Mouse (Mus musculus) kidney, postnatal 0 days (tissue): ENCODE data around the gene Pecr. TPM values are rescaled to one million over a fixed set of nuclear protein-coding genes. Genes with fewer than 3 reads are reported as not detected.

Experiments used
- ATAC-seq: fragments of 200-750 bp; cut with Nextera tagmentation; replicated peaks from 2 replicates; pipeline ENCODE4 v1.8.0; 2017; ENCODE audit warnings: low read depth, moderate number of reproducible peaks, moderate TSS enrichment, moderate library complexity; ENCODE audit not compliant: low FRiP score
- DNase-seq: peaks from one replicate; pipeline ENCODE4 v3.0.0-alpha.2; 2016; ENCODE audit warnings: low spot score
- H3K27ac ChIP-seq: fragments of 300-500 bp; sonication (generic); 2 replicates; pipeline ENCODE4 v1.5.1; 2014; ENCODE audit warnings: mild to moderate bottlenecking
- H3K27me3 ChIP-seq: fragments of 300-500 bp; sonication (generic); 2 replicates; pipeline ENCODE4 v1.6.1; 2014; ENCODE audit warnings: low read length, mixed read lengths; ENCODE audit not compliant: insufficient read depth
- H3K36me3 ChIP-seq: fragments of 300-500 bp; sonication (generic); 2 replicates; pipeline ENCODE4 v1.6.1; 2014; ENCODE audit warnings: low read length, mixed read lengths; ENCODE audit not compliant: insufficient read depth
- H3K4me1 ChIP-seq: fragments of 300-500 bp; sonication (generic); replicated peaks from 2 replicates; pipeline ENCODE4 v1.6.1; 2014; ENCODE audit warnings: antibody characterized with exemption, low read length, mixed read lengths; ENCODE audit not compliant: insufficient read depth
- H3K4me2 ChIP-seq: fragments of 300-500 bp; sonication (generic); 2 replicates; pipeline ENCODE4 v1.6.1; 2014; ENCODE audit warnings: mild to moderate bottlenecking, low read length, moderate library complexity, mixed read lengths
- H3K4me3 ChIP-seq: fragments of 300-500 bp; sonication (generic); replicated peaks from 2 replicates; pipeline ENCODE4 v1.5.1; 2014; ENCODE audit warnings: low read depth, low read length
- H3K9ac ChIP-seq: fragments of 300-500 bp; sonication (generic); 2 replicates; pipeline ENCODE4 v1.6.1; 2014; ENCODE audit warnings: low read depth, low read length
- H3K9me3 ChIP-seq: fragments of 300-500 bp; sonication (generic); replicated peaks from 2 replicates; pipeline ENCODE4 v1.6.1; 2016; ENCODE audit warnings: low read length, inconsistent platforms, mixed read lengths
- CTCF ChIP-seq: IDR thresholded peaks from 2 replicates; pipeline ENCODE4 v1.5.1; 2016; ENCODE audit warnings: antibody characterized with exemption, low read depth, mild to moderate bottlenecking, moderate library complexity
- WGBS: fragments of 180-500 bp; shearing (Covaris S2); extraction: QIAGEN DNeasy Blood & Tissue Kit; methylation state at CpG from one replicate; pipeline ENCODE4 v1.1.7; 2014; 5-methylcytosine and 5-hydroxymethylcytosine counted together
- polyA plus RNA-seq: library from polyadenylated mRNA; unstranded; fragments of >200 nt; fragmentation: Nextera tagmentation; extraction: Ambion mirVana; gene quantifications from 2 replicates; pipeline ENCODE4 v1.2.1, GENCODE M21; 2015

The Pecr gene
- polyA plus RNA-seq, 1 experiment from 2014 or later: 82.0 TPM

DNA sequence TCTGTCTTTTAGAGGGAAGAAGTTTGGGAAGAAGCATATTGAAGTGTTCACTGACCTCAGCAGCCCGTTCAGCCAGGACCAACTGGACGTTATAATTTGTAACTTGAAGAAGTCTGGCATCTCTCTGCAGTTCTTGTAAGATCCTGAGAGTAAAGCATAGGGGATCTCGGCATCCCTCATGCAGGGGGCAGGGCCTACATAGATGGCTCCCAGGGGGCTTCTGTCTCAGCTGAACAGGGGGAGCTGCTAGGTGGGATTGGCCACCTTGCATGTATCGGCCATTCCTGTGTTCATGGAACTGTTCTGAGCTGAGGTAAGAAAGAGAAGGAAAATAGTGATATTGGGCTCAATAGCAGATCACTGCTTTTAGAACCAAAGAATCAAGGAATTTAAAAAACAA, 31.3 kb upstream of the Pecr start:
- no peak overlapping the region for H3K27ac ChIP-seq
- H3K4me1 ChIP-seq: no peaks in the 10 kb centered on the region
- no peaks in the 10 kb centered on the region for H3K27me3 ChIP-seq
- no peak overlapping the region for H3K9ac ChIP-seq
- DNase-seq: no peak
- 77% methylated on average over 4 of the region's 4 CpGs for WGBS
- H3K4me3 ChIP-seq: no peak overlapping the region
- peaks cover 28% of the 10 kb centered on the region for H3K36me3 ChIP-seq
- H3K4me2 ChIP-seq: no peak overlapping the region
- no peak for TF ChIP-seq CTCF
- no peak for ATAC-seq
- no peaks in the 10 kb centered on the region for H3K9me3 ChIP-seq

DNA sequence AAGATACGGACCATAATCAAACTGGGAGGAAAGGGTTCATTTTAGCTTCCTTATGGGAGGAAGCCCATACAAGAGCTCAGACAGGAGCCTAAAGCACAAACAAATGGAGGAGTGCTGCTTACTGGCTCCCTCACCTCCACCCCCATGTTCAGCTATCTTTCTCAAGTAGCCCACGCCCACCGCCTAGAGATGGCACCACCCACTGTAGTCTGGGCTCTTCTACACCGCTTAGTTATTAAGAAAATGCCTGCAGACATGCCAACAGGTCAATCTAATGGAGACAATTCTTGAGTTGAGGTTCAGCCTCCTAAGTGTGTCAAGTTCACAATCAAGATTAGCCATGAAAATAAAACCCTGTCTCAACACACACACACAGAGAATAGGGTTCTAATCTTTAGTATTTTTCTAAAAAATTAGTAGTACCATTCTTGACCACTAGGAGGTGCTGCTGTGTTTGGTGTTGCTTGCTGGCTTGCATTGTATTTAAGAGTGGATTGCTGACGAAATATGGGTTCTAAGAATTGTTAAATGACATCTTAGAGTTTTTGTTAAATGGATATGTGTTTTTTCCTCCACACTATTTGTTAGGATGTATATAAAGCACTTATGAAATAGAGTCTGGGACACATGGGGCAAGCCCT, 29.4 kb upstream of the Pecr start:
- ATAC-seq (no peak), DNase-seq (peak; percentile 49)
- WGBS: 80% methylated on average over 5 of the region's 5 CpGs
- Histone ChIP-seq H3K9me3 (no peaks in the 10 kb centered on the region), H3K4me1 (no peaks in the 10 kb centered on the region), H3K27me3 (no peaks in the 10 kb centered on the region), H3K36me3 (peaks cover 21% of the 10 kb centered on the region), H3K27ac (no peak overlapping the region), H3K9ac (no peak overlapping the region), H3K4me2 (no peak overlapping the region), H3K4me3 (no peak overlapping the region)
- TF ChIP-seq CTCF: peak; percentile 89

GRCm38 (mm10) chr1:72312701-72313398, 28.7 kb upstream of the Pecr start:
- TF ChIP-seq CTCF: no peak
- Histone ChIP-seq H3K27ac (no peak overlapping the region), H3K4me2 (no peak overlapping the region), H3K9me3 (no peaks in the 10 kb centered on the region), H3K36me3 (peaks cover 17% of the 10 kb centered on the region), H3K9ac (no peak overlapping the region), H3K27me3 (no peaks in the 10 kb centered on the region), H3K4me3 (no peak overlapping the region), H3K4me1 (0 out of 2 replicates have a peak, but pooled peaks cover 2% of the 10 kb centered on the region)
- WGBS: 86% methylated on average over 9 of the region's 9 CpGs
- no peak for ATAC-seq
- DNase-seq: no peak

DNA sequence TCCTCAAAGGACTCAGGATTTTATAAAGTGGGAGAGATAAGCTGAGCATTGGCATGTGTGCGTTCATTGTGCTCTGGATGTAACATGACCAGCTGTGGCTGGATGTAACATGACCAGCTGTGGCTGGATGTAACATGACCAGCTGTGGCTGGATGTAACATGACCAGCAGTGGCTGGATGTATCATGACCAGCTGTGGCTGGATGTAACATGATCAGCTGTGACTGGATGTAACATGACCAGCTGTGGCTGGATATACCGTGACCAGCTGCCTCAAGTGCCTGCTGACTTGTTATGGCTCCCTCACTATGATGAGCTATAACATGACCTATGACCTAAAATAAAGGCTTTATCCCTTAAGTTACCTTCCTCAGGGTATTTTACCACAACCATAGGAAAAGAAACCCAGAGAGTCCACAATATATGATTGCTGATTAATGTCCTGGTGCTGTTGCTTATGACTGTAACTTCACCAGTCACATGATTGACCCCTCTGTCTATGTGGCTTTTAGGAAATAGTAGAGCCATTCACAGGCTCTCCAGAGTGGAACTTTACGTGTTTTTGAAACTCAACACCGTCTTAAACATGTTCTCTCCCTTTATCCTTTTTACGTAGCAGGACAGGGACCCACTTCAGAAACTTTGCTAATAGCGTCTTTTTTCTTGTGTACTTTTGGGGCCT, 25.8 kb upstream of the Pecr start:
- 0 out of 2 replicates have a peak, but pooled peaks cover 3% of the 10 kb centered on the region for H3K4me1 ChIP-seq
- H3K4me3 ChIP-seq: no peak overlapping the region
- no peak overlapping the region for H3K27ac ChIP-seq
- H3K36me3 ChIP-seq: peaks cover 2% of the 10 kb centered on the region; the same call in 1 of the 2 replicates
- H3K9me3 ChIP-seq: no peaks in the 10 kb centered on the region
- WGBS: 46% methylated on average over 6 of the region's 6 CpGs
- DNase-seq: no peak
- no peak overlapping the region for H3K9ac ChIP-seq
- no peak overlapping the region for H3K4me2 ChIP-seq
- no peaks in the 10 kb centered on the region for H3K27me3 ChIP-seq
- TF ChIP-seq CTCF: no peak
- no peak for ATAC-seq

- no peak for TF ChIP-seq CTCF
- H3K4me3 ChIP-seq: no peak overlapping the region
- H3K36me3 ChIP-seq: peaks cover 2% of the 10 kb centered on the region; the same call in 1 of the 2 replicates
- no peak overlapping the region for H3K27ac ChIP-seq
- no peak overlapping the region for H3K9ac ChIP-seq
- no peak for DNase-seq
- no peaks in the 10 kb centered on the region for H3K9me3 ChIP-seq
- 37% methylated on average over 4 of the region's 4 CpGs for WGBS
- ATAC-seq: no peak
- no peaks in the 10 kb centered on the region for H3K27me3 ChIP-seq
- H3K4me2 ChIP-seq: no peak overlapping the region
- H3K4me1 ChIP-seq: 0 out of 2 replicates have a peak, but pooled peaks cover 3% of the 10 kb centered on the region
Measured at GRCm38 (mm10) chr1:72308919-72309318, 24.8 kb upstream of the Pecr start.

DNA sequence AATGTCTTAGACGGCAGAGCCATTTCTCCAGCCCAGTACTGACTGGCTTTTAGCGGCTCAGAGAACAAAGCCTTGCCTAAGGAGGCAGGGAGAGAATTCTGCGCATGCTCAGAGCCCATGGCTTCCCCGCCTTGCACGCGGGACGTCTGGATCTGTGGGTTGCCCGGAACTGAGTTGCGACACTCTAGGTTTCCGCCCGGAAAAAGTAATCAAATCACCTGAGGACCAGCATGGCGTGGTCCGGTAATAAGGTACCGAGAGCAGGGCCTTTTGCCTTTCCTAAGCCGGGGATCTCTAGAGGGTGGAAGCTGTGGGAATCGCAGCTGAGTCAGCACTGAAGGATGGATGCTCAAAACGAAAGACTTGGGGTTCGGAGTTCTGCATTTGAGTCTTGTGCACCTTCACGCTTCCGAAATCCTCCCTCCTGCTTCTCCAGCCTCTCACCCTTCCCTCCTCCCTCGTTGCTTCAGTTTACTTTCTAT, 23.2 kb upstream of the Pecr start, which contains the start of gene Xrcc5:
Xrcc5 (plus strand) TSS at position 105 of the 482 bp plus-strand sequence.
- H3K27me3 ChIP-seq: no peaks in the 10 kb centered on the region
- peak within 1 kb of the TSS; percentile 54 for H3K9ac ChIP-seq
- 0 out of 2 replicates have a peak, but pooled peaks cover 3% of the 10 kb centered on the region for H3K4me1 ChIP-seq
- under 1% methylated on average over 21 of the region's 21 CpGs for WGBS
- no peak for TF ChIP-seq CTCF
- peak; percentile 98 for DNase-seq
- peak within 1 kb of the TSS; percentile 85 for H3K27ac ChIP-seq
- H3K4me2 ChIP-seq: peak within 1 kb of the TSS; percentile 62
- ATAC-seq: peak; percentile 97
- H3K9me3 ChIP-seq: no peaks in the 10 kb centered on the region
- H3K36me3 ChIP-seq: peaks cover 2% of the 10 kb centered on the region; the same call in 1 of the 2 replicates
- peak within 1 kb of the TSS; percentile 56 for H3K4me3 ChIP-seq
